Mouse (Mus musculus) MEL (cell line): Measurements from ENCODE around the gene Klf4. TPM values are rescaled to one million over a fixed set of nuclear protein-coding genes. Genes with fewer than 3 reads are reported as not detected.

Experiments used
- DNase-seq: peaks from one replicate; pipeline ENCODE4 v3.0.0; 2011; ENCODE audit warnings: low read depth, low spot score
- H3K27ac ChIP-seq: 2 replicates; pipeline ENCODE4 v1.5.1; 2012; ENCODE audit warnings: low read depth, mild to moderate bottlenecking, control low read depth, low read length, moderate library complexity; ENCODE audit not compliant: control insufficient read depth
- H3K27me3 ChIP-seq, 2 experiments: fragments of 150-350 bp in 1 of 2; sonication (generic) in 1 of 2; 2 replicates each; pipeline ENCODE4 v1.6.1; 2012; ENCODE audit warnings: low read length in 2 of 2, mild to moderate bottlenecking in 2 of 2, improper control_type of control experiment in 1 of 2, moderate library complexity in 1 of 2; ENCODE audit not compliant: insufficient read depth in 2 of 2, control insufficient read depth in 1 of 2
- H3K36me3 ChIP-seq, 2 experiments: 2 replicates each; pipeline ENCODE4 v1.6.1; 2012 to 2014; ENCODE audit warnings: low read length in 2 of 2, improper control_type of control experiment in 1 of 2, inconsistent platforms in 1 of 2, mild to moderate bottlenecking in 1 of 2; ENCODE audit not compliant: insufficient read depth in 2 of 2, control insufficient read depth in 1 of 2
- H3K4me1 ChIP-seq, 2 experiments: fragments of 150-350 bp in 1 of 2; sonication (generic) in 1 of 2; 2 replicates each; pipeline ENCODE4 v1.6.1; 2012; ENCODE audit warnings: low read length in 2 of 2, improper control_type of control experiment in 1 of 2, mild to moderate bottlenecking in 1 of 2; ENCODE audit not compliant: insufficient read depth in 2 of 2, control insufficient read depth in 1 of 2
- H3K4me3 ChIP-seq, 2 experiments: fragments of 150-350 bp in 1 of 2; sonication (generic) in 1 of 2; 2 replicates each; pipeline ENCODE4 v1.5.1; 2012; ENCODE audit warnings: low read depth in 2 of 2, low read length in 2 of 2, mild to moderate bottlenecking in 2 of 2, moderate library complexity in 2 of 2, control low read depth in 1 of 2, improper control_type of control experiment in 1 of 2; ENCODE audit not compliant: control insufficient read depth in 1 of 2, insufficient read depth in 1 of 2
- H3K79me2 ChIP-seq: 2 replicates; pipeline ENCODE4 v1.6.1; 2012; ENCODE audit warnings: mild to moderate bottlenecking, low read length, moderate library complexity; ENCODE audit not compliant: control insufficient read depth, poor library complexity, insufficient read depth
- H3K9ac ChIP-seq: 2 replicates; pipeline ENCODE4 v1.6.1; 2012; ENCODE audit warnings: low read depth, mild to moderate bottlenecking, control low read depth, low read length, moderate library complexity; ENCODE audit not compliant: control insufficient read depth, poor library complexity, severe bottlenecking
- H3K9me3 ChIP-seq: fragments of 150-350 bp; sonication (generic); replicated peaks from 2 replicates; pipeline ENCODE4 v1.6.1; 2012; ENCODE audit warnings: mild to moderate bottlenecking, low read length, improper control_type of control experiment, moderate library complexity; ENCODE audit not compliant: insufficient read depth
- CHD2 ChIP-seq: IDR thresholded peaks from 2 replicates; pipeline ENCODE4 v1.6.1; 2011; ENCODE audit warnings: low read length, improper control_type of control experiment
- CTCF ChIP-seq, 3 experiments: IDR thresholded peaks in 2 of 3; conservative IDR thresholded peaks in 1 of 3; 2 replicates each; pipeline ENCODE4 v1.5.1; 2011 to 2012; ENCODE audit warnings: low read length in 3 of 3, low read depth in 2 of 3, mild to moderate bottlenecking in 2 of 3, improper control_type of control experiment in 1 of 3, inconsistent platforms in 1 of 3, mixed read lengths in 1 of 3, moderate library complexity in 1 of 3; ENCODE audit not compliant: control insufficient read depth in 1 of 3, insufficient read depth in 1 of 3, poor library complexity in 1 of 3, severe bottlenecking in 1 of 3
- ELF1 ChIP-seq: IDR thresholded peaks from 2 replicates; pipeline ENCODE4 v1.6.1; 2014; ENCODE audit warnings: low read depth, mild to moderate bottlenecking, inconsistent platforms, low read length, improper control_type of control experiment, moderate library complexity
- EP300 ChIP-seq, 2 experiments: IDR thresholded peaks; 2 replicates each; pipeline ENCODE4 v1.6.1; 2011; ENCODE audit warnings: improper control_type of control experiment in 2 of 2, low read length in 2 of 2, low read depth in 1 of 2, mild to moderate bottlenecking in 1 of 2
- GABPA ChIP-seq: IDR thresholded peaks from 2 replicates; pipeline ENCODE4 v1.6.1; 2012; ENCODE audit warnings: low read depth, mild to moderate bottlenecking, inconsistent platforms, low read length, improper control_type of control experiment, moderate library complexity
- GATA1 ChIP-seq: IDR thresholded peaks from 2 replicates; pipeline ENCODE4 v1.6.1; 2011; ENCODE audit warnings: low read depth, low read length, improper control_type of control experiment
- MAZ ChIP-seq: IDR thresholded peaks from 2 replicates; pipeline ENCODE4 v1.6.1; 2012; ENCODE audit warnings: low read depth, mild to moderate bottlenecking, inconsistent platforms, low read length, improper control_type of control experiment
- MEF2A ChIP-seq: IDR thresholded peaks from 2 replicates; pipeline ENCODE4 v1.6.1; 2014; ENCODE audit warnings: low read depth, mild to moderate bottlenecking, inconsistent platforms, low read length, improper control_type of control experiment; ENCODE audit not compliant: poor library complexity, insufficient replicate concordance, severe bottlenecking; ENCODE audit errors: extremely low read depth
- MXI1 ChIP-seq: IDR thresholded peaks from 2 replicates; pipeline ENCODE4 v1.6.1; 2011; ENCODE audit warnings: mild to moderate bottlenecking, low read depth, low read length, improper control_type of control experiment
- MYB ChIP-seq: IDR thresholded peaks from 2 replicates; pipeline ENCODE4 v1.6.1; 2011; ENCODE audit warnings: mild to moderate bottlenecking, low read depth, low read length, improper control_type of control experiment
- MYC ChIP-seq: IDR thresholded peaks from 2 replicates; pipeline ENCODE4 v1.6.1; 2011; ENCODE audit warnings: low read depth, mild to moderate bottlenecking, low read length, improper control_type of control experiment, moderate library complexity
- NELFE ChIP-seq: IDR thresholded peaks from 2 replicates; pipeline ENCODE4 v1.6.1; 2011; ENCODE audit warnings: low read depth, low read length, improper control_type of control experiment
- NRF1 ChIP-seq: IDR thresholded peaks from 2 replicates; pipeline ENCODE4 v1.6.1; 2014; ENCODE audit warnings: low read depth, mild to moderate bottlenecking, inconsistent platforms, low read length, improper control_type of control experiment, moderate library complexity; ENCODE audit not compliant: poor library complexity, insufficient read depth, severe bottlenecking
- POLR2AphosphoS2 ChIP-seq: IDR thresholded peaks from 2 replicates; pipeline ENCODE4 v1.6.1; 2011; ENCODE audit warnings: low read length, improper control_type of control experiment
- RAD21 ChIP-seq: IDR thresholded peaks from 2 replicates; pipeline ENCODE4 v1.6.1; 2011; ENCODE audit warnings: mild to moderate bottlenecking, low read depth, low read length, improper control_type of control experiment
- SIN3A ChIP-seq: IDR thresholded peaks from 2 replicates; pipeline ENCODE4 v1.6.1; 2012; ENCODE audit warnings: low read length, improper control_type of control experiment, inconsistent platforms
- TAL1 ChIP-seq: IDR thresholded peaks from 2 replicates; pipeline ENCODE4 v1.6.1; 2012; ENCODE audit warnings: mild to moderate bottlenecking, inconsistent platforms, low read length, moderate library complexity, mixed read lengths
- TBP ChIP-seq: IDR thresholded peaks from 2 replicates; pipeline ENCODE4 v1.8.0; 2011; ENCODE audit warnings: low read depth, low read length, improper control_type of control experiment
- UBTF ChIP-seq: IDR thresholded peaks from 2 replicates; pipeline ENCODE4 v1.6.1; 2012; ENCODE audit warnings: low read depth, mild to moderate bottlenecking, inconsistent platforms, low read length, improper control_type of control experiment, moderate library complexity, borderline replicate concordance; ENCODE audit not compliant: insufficient read depth
- ZKSCAN1 ChIP-seq: IDR thresholded peaks from 2 replicates; pipeline ENCODE4 v1.6.1; 2012; ENCODE audit warnings: low read depth, mild to moderate bottlenecking, inconsistent platforms, low read length, improper control_type of control experiment, moderate library complexity
- ZMIZ1 ChIP-seq: IDR thresholded peaks from 2 replicates; pipeline ENCODE4 v1.6.1; 2012; ENCODE audit warnings: low read depth, mild to moderate bottlenecking, inconsistent platforms, low read length, improper control_type of control experiment, moderate library complexity
- ZNF384 ChIP-seq: IDR thresholded peaks from 2 replicates; pipeline ENCODE4 v1.6.1; 2012; ENCODE audit warnings: low read depth, mild to moderate bottlenecking, inconsistent platforms, low read length, improper control_type of control experiment
- polyA plus RNA-seq, 2 experiments: library from polyadenylated mRNA; stranded (reverse) in 1 of 2; unstranded in 1 of 2; fragments of >175 nt in 1 of 2; fragments of >200 nt in 1 of 2; gene quantifications; 2 replicates each; pipeline versions ENCODE4 v1.2.1 to v1.2.4; 2012; ENCODE audit warnings: low replicate concordance in 2 of 2, low read depth in 1 of 2; ENCODE audit not compliant: insufficient read length in 2 of 2, insufficient read depth in 1 of 2, missing spikeins in 1 of 2
- total RNA-seq: library from RNA; depleted of rRNA; stranded (reverse); fragments of 300-350 nt; gene quantifications from 2 replicates; pipeline ENCODE4 v1.2.3, GENCODE M21; 2012

Klf4 gene
- total and polyA plus RNA-seq, 3 experiments: not detected

GRCm38 (mm10) chr4:55488604-55489003, 43.7 kb downstream of the Klf4 start (continued):
- TF ChIP-seq GATA1: peak; percentile 68
- 0 out of 2 replicates have a peak, but pooled peaks have one; percentile 48 for TF ChIP-seq TBP
- TF ChIP-seq GABPA: no peak

DNA sequence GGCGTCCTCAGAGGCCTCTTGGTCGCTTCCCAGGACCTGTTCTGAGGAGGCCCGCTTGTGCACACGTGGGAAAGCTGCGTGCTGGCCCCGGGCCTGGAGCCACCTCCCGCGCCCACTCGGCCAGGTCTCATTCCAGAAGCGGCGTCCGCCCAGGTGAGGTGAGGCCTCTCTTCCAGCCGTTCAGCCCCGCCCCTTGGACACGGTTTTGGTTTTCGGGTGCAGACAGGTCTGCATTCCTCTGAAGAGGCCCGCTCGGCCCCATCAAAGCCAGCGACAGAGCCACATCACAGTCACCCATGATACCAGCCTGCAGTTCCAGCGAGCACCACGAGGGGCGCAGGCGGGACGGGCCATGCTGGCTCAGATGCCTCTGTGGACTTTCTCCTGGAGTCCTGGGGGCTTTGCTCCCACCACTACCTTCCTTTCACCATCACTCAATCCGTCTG, 51.9 kb downstream of the Klf4 start:
- no peak overlapping the region for H3K9ac ChIP-seq
- no peaks in the 10 kb centered on the region for H3K79me2 ChIP-seq
- no peak overlapping the region for H3K27ac ChIP-seq
- no peak overlapping the region for H3K4me3 ChIP-seq
- H3K4me1 ChIP-seq: no peaks in the 10 kb centered on the region
- no peaks in the 10 kb centered on the region for H3K9me3 ChIP-seq
- H3K36me3 ChIP-seq: no peaks in the 10 kb centered on the region
- DNase-seq: peak; percentile 42
- no peak for TF ChIP-seq ZNF384
- TF ChIP-seq CTCF (IDR thresholded peaks at IDR 0.05 in 2 of 3, conservative IDR thresholded peaks at IDR 0.05 in 1 of 3; ENCODE audit: control insufficient read depth in 1 of 3, insufficient read depth in 1 of 3, low read depth in 2 of 3, low read length in 3 of 3, poor library complexity in 1 of 3, severe bottlenecking in 1 of 3): peak; percentile 60 to 80 (median 69)
- peak; percentile 25 for TF ChIP-seq RAD21
- no peak for TF ChIP-seq MYC
- no peak for TF ChIP-seq MAZ
- H3K27me3 ChIP-seq: no peaks in the 10 kb centered on the region; a peak in 1 of 4 replicates

- Histone ChIP-seq H3K4me3 (no peak overlapping the region), H3K9me3 (no peaks in the 10 kb centered on the region), H3K4me1 (no peaks in the 10 kb centered on the region), H3K27ac (no peak overlapping the region), H3K27me3 (no peaks in the 10 kb centered on the region; a peak in 2 of 4 replicates), H3K9ac (no peak overlapping the region), H3K79me2 (no peaks in the 10 kb centered on the region), H3K36me3 (no peaks in the 10 kb centered on the region)
- DNase-seq: no peak
- no peak for TF ChIP-seq GATA1
- no peak for TF ChIP-seq TAL1
- TF ChIP-seq SIN3A: no peak
- TF ChIP-seq MYC: no peak
- TF ChIP-seq POLR2AphosphoS2: no peak
- no peak for TF ChIP-seq TBP
- TF ChIP-seq EP300 (IDR thresholded peaks at IDR 0.05; ENCODE audit: low read depth in 1 of 2, low read length in 2 of 2): no peak
- no peak for TF ChIP-seq MAZ
- no peak for TF ChIP-seq NRF1
- TF ChIP-seq ZMIZ1: no peak
- TF ChIP-seq GABPA: no peak
- TF ChIP-seq UBTF: no peak
- TF ChIP-seq MXI1: no peak
- TF ChIP-seq MYB: no peak
- TF ChIP-seq CHD2: no peak
- TF ChIP-seq MEF2A: no peak
- no peak for TF ChIP-seq ZKSCAN1
- no peak for TF ChIP-seq NELFE
- TF ChIP-seq ELF1: no peak
Observed at GRCm38 (mm10) chr4:55478333-55478732, 53.9 kb downstream of the Klf4 start.
